ENCODE assay signal across 24 mouse cellular contexts in the genomic region with DNA sequence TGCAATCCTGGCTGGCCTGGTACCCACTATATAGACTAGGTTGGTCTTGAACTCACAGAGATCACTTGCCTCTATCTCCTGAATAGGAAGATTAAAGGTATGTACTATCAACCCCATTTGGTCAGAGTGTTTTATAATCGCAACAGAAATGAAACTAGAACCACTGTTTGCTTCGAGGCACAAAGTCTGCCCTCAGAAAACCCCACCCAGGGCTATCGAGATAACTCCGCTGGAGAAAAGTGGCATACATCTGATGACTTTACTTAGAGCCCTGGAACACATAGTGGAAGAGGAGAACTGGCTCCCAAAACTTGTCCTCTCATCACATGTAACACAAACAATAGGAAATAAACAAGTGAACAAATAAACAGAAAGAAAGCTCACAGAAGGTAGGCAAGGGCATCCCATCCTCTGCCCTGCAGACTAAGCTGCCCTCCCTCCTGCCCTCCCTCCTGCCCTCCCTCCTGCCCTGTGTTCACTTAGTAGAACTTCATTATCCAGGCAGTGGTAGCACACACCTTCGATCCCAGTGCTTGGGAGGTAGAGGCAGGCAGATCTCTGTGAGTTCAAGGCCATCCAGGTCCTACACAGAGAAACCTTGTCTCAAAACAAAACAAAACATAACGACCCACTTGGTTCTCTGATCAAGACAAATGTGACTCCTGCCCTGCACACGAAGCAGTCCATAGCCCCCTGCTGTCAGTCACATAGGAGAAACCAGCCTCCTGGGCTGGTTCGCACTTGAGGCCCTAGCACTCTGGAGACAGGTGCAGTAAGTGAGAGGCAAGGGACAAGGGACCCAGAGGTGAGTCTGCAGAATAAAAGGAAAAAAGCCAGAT. TPM values are rescaled to one million over a fixed set of nuclear protein-coding genes. Genes with fewer than 3 reads are reported as not detected.
DNase-seq lines count a peak whose midpoint lies in the region; ATAC-seq and TF ChIP-seq lines count a peak whose summit lies in the region.
"Had no signal": no experiment of that assay in that cellular context is flagged by ENCODE, and none has a peak within 500 bp of the region (broad histone marks: within the 10 kb centered on the region; RNA-seq: fewer than 3 reads in every experiment).

No protein-coding gene starts in this region.

- no peaks in the 10 kb centered on the region for H3K27me3 ChIP-seq in E14TG2a.4 (ENCODE audit: insufficient read depth, low read length)
- no peaks in the 10 kb centered on the region for H3K27me3 ChIP-seq in intestine, embryonic 16.5 days (replicated peaks; ENCODE audit: control insufficient read depth, insufficient read depth, low read length)
- H3K27me3 ChIP-seq in heart, embryonic 10.5 days (ENCODE audit: insufficient read depth, poor library complexity, severe bottlenecking) = no peaks in the 10 kb centered on the region
- H3K27me3 ChIP-seq in neural tube, embryonic 15.5 days (replicated peaks) = no peaks in the 10 kb centered on the region
- H3K27me3 ChIP-seq: forebrain, embryonic 13.5 days; heart, embryonic 13.5 days; hindbrain, embryonic 12.5 days; hindbrain, embryonic 15.5 days had no signal

- peak overlapping the region; percentile 67 for H3K4me3 ChIP-seq in E14TG2a.4 (replicated peaks; ENCODE audit: low read length)
- H3K4me3 ChIP-seq in intestine, embryonic 16.5 days (ENCODE audit: low read length) = no peak overlapping the region
- no peak overlapping the region for H3K4me3 ChIP-seq in heart, embryonic 10.5 days
- no peak overlapping the region for H3K4me3 ChIP-seq in neural tube, embryonic 15.5 days (replicated peaks)
- H3K4me3 ChIP-seq: forebrain, embryonic 10.5 days; forebrain, embryonic 13.5 days; gastrocnemius, adult 2 months; heart, embryonic 13.5 days; hindbrain, embryonic 12.5 days; hindbrain, embryonic 15.5 days had no signal

- H3K4me1 ChIP-seq in E14TG2a.4 (replicated peaks; ENCODE audit: low read depth, low read length) = peaks cover 52% of the 10 kb centered on the region
- H3K4me1 ChIP-seq in intestine, embryonic 16.5 days (ENCODE audit: control insufficient read depth, insufficient read depth, low read length) = no peaks in the 10 kb centered on the region; the same call in 1 of the 2 replicates
- no peaks in the 10 kb centered on the region for H3K4me1 ChIP-seq in heart, embryonic 10.5 days
- no peaks in the 10 kb centered on the region for H3K4me1 ChIP-seq in neural tube, embryonic 15.5 days
- H3K4me1 ChIP-seq: forebrain, embryonic 10.5 days; forebrain, embryonic 13.5 days; heart, embryonic 13.5 days; hindbrain, embryonic 12.5 days; hindbrain, embryonic 15.5 days had no signal

- no peak overlapping the region for H3K27ac ChIP-seq in intestine, embryonic 16.5 days (ENCODE audit: low read length)
- no peak overlapping the region for H3K27ac ChIP-seq in heart, embryonic 10.5 days
- no peak overlapping the region for H3K27ac ChIP-seq in neural tube, embryonic 15.5 days (replicated peaks)
- H3K27ac ChIP-seq: forebrain, embryonic 10.5 days; forebrain, embryonic 13.5 days; gastrocnemius, adult 2 months; heart, embryonic 13.5 days; hindbrain, embryonic 12.5 days; hindbrain, embryonic 15.5 days had no signal

- peak; percentile 64 for ATAC-seq in intestine, embryonic 16.5 days
- no peak for ATAC-seq in neural tube, embryonic 15.5 days (ENCODE audit: low FRiP score)
- ATAC-seq: forebrain, embryonic 13.5 days; forebrain, embryonic 16.5 days had no signal

- peak; percentile 51 for DNase-seq in R1 (ENCODE audit: low read depth, low spot score)
- no peak for DNase-seq in heart, embryonic 10.5 days (ENCODE audit: low spot score)
- no peak for DNase-seq in heart, adult 8-10 months (ENCODE audit: low spot score)
- no peak for DNase-seq in heart, postnatal 4 days
- DNase-seq: adrenal gland, postnatal 25 days; B cell, adult 2 months; cerebellum, adult 18-20 months; cerebellum, adult 9-10 months; cerebellum, postnatal 14 days; gastrocnemius, adult 2 months; gastrocnemius, postnatal 14 days; heart, adult 11 months; heart, postnatal 14 days; kidney, adult 2 months had no signal

- no peak for TF ChIP-seq CTCF in E14TG2a.4 (conservative IDR thresholded peaks at IDR 0.05; ENCODE audit: low read length)

- 0 out of 2 replicates have a peak, but pooled peaks cover 4% of the 10 kb centered on the region for H3K9me3 ChIP-seq in E14TG2a.4 (ENCODE audit: low read length)
- H3K9me3 ChIP-seq in intestine, embryonic 16.5 days (ENCODE audit: control insufficient read depth, low read length) = no peaks in the 10 kb centered on the region
- no peaks in the 10 kb centered on the region for H3K9me3 ChIP-seq in heart, embryonic 10.5 days
- no peaks in the 10 kb centered on the region for H3K9me3 ChIP-seq in neural tube, embryonic 15.5 days (replicated peaks)
- H3K9me3 ChIP-seq: forebrain, embryonic 10.5 days; forebrain, embryonic 13.5 days; heart, embryonic 13.5 days; hindbrain, embryonic 12.5 days; hindbrain, embryonic 15.5 days had no signal

- H3K36me3 ChIP-seq in E14TG2a.4 (ENCODE audit: insufficient read depth, low read length) = peaks cover 68% of the 10 kb centered on the region
- H3K36me3 ChIP-seq in intestine, embryonic 16.5 days (ENCODE audit: control insufficient read depth, insufficient read depth, low read length) = peaks cover 5% of the 10 kb centered on the region; the same call in 1 of the 2 replicates
- H3K36me3 ChIP-seq in heart, embryonic 10.5 days = 0 out of 2 replicates have a peak, but pooled peaks cover 11% of the 10 kb centered on the region
- peaks cover 39% of the 10 kb centered on the region for H3K36me3 ChIP-seq in neural tube, embryonic 15.5 days

- WGBS in intestine, embryonic 16.5 days = 68% methylated on average over 8 of the region's 8 CpGs
- 77% methylated on average over 8 of the region's 8 CpGs for WGBS in heart, embryonic 10.5 days
- 85% methylated on average over 8 of the region's 8 CpGs for WGBS in neural tube, embryonic 15.5 days

- H3K9ac ChIP-seq in intestine, embryonic 16.5 days (ENCODE audit: low read depth, low read length) = no peak overlapping the region
- H3K9ac ChIP-seq in neural tube, embryonic 15.5 days (replicated peaks) = no peak overlapping the region
- H3K9ac ChIP-seq: forebrain, embryonic 13.5 days; heart, embryonic 13.5 days; hindbrain, embryonic 12.5 days; hindbrain, embryonic 15.5 days had no signal

- H3K4me2 ChIP-seq in intestine, embryonic 16.5 days (ENCODE audit: low read depth, low read length) = no peak overlapping the region
- no peak overlapping the region for H3K4me2 ChIP-seq in neural tube, embryonic 15.5 days
- H3K4me2 ChIP-seq: forebrain, embryonic 13.5 days; heart, embryonic 13.5 days; hindbrain, embryonic 12.5 days; hindbrain, embryonic 15.5 days had no signal

RNA-seq across cellular contexts. Expression of a gene that starts 12.9 kb away (rescaled TPM):
- polyA plus RNA-seq in intestine, embryonic 16.5 days (2015; fragmentation: Nextera tagmentation; extraction: Ambion mirVana) = 25.2 and 29.4 TPM in 2 replicates
- polyA plus RNA-seq in heart, embryonic 10.5 days (2016; fragmentation: Nextera tagmentation; extraction: Ambion mirVana) = 21.3 and 21.5 TPM in 2 replicates
- total RNA-seq in heart, adult 8-10 months (2022) = 10 to 100 TPM in 2 of 4 experiments, 1 to 10 TPM in 2; 7.0 to 18.5 (median 9.7) TPM
- polyA plus RNA-seq in neural tube, embryonic 15.5 days (2015; fragmentation: Nextera tagmentation; extraction: Ambion mirVana) = 18.4 and 22.7 TPM in 2 replicates
- 1 to 10 TPM; 8.3 TPM for total RNA-seq in heart, postnatal 4 days (2021)

RNA-seq across cellular contexts. Expression of a gene that starts 15.0 kb away (rescaled TPM):
- polyA plus RNA-seq in intestine, embryonic 16.5 days (2015; fragmentation: Nextera tagmentation; extraction: Ambion mirVana) = 15.2 and 16.2 TPM in 2 replicates
- 11.3 and 11.4 TPM in 2 replicates for polyA plus RNA-seq in heart, embryonic 10.5 days (2016; fragmentation: Nextera tagmentation; extraction: Ambion mirVana)
- 1 to 10 TPM; 4.1 to 7.3 (median 6.5) TPM for total RNA-seq in heart, adult 8-10 months (2022)
- polyA plus RNA-seq in neural tube, embryonic 15.5 days (2015; fragmentation: Nextera tagmentation; extraction: Ambion mirVana) = 91.1 and 112 TPM in 2 replicates
- total RNA-seq in heart, postnatal 4 days (2021) = 10 to 100 TPM; 11.6 to 11.7 TPM

RNA-seq across cellular contexts. Expression of a gene that starts 51.0 kb away (rescaled TPM):
- 6.3 and 6.8 TPM in 2 replicates for polyA plus RNA-seq in intestine, embryonic 16.5 days (2015; fragmentation: Nextera tagmentation; extraction: Ambion mirVana)
- 15.0 and 16.5 TPM in 2 replicates for polyA plus RNA-seq in heart, embryonic 10.5 days (2016; fragmentation: Nextera tagmentation; extraction: Ambion mirVana)
- 1 to 10 TPM; 2.0 to 3.7 (median 2.0) TPM for total RNA-seq in heart, adult 8-10 months (2022)
- 17.4 and 23.5 TPM in 2 replicates for polyA plus RNA-seq in neural tube, embryonic 15.5 days (2015; fragmentation: Nextera tagmentation; extraction: Ambion mirVana)
- 1 to 10 TPM; 7.8 to 9.4 TPM for total RNA-seq in heart, postnatal 4 days (2021)
- total RNA-seq: gastrocnemius, adult 2 months; gastrocnemius, postnatal 14 days; hematopoietic stem cell, adult 5-6 weeks had no signal
